Mouse (Mus musculus): ENCODE measurements around the gene Arpc4. TPM values are rescaled to one million over a fixed set of nuclear protein-coding genes. Genes with fewer than 3 reads are reported as not detected.

The Arpc4 gene
- total RNA-seq, 2 experiments from 2014 or later = 302 to 314 TPM

- DNase-seq (ENCODE audit: low spot score in 2 of 2) = no peak
Measured at GRCm38 (mm10) chr6:113364518-113365135, 13.3 kb upstream of the Arpc4 start.

DNA sequence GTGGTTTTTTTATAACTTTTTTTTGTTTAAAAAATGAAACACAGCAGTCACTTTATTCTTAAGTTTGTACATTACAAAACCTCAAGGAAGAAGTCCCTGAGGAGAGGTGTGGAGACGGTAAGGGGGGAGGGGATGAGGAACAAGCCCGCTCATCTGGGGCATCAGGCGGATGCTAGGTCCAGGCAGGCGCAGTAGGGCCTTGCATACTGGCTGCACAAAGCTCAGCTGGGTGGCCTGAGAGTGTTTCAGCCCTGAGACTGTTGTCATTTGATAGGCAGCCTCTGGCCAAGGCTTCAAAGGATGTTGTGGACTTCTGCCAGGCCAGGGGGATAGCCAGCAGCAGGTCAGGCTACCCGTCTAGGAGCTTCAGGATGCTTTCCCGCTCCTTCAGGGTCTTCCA is 11.3 kb upstream of the Arpc4 start:
- DNase-seq (ENCODE audit: low spot score in 2 of 2) = no peak

DNA sequence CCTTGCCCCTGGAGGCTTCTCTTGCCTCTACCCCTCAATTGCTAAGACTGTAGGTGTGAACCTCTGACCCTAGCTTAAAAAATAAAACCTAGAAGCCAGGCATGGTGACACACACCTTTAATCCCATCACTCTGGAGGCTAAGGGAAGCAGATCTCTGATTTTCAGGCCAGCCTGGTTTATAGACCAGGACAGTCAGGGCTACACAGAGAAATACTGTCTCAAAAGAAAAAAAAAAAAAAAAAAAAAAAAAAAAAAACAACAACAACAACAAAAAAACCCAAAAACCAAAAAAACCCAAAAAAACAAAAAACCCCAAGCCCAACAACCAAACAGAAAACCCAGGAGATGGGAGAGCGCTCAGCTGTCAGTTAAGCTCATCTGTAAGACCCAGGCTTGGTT is 10.3 kb upstream of the Arpc4 start:
- no peak for DNase-seq (ENCODE audit: low spot score in 2 of 2)

- DNase-seq (ENCODE audit: low spot score in 2 of 2) = no peak
Measured at GRCm38 (mm10) chr6:113368124-113368523, 9.8 kb upstream of the Arpc4 start.

DNA sequence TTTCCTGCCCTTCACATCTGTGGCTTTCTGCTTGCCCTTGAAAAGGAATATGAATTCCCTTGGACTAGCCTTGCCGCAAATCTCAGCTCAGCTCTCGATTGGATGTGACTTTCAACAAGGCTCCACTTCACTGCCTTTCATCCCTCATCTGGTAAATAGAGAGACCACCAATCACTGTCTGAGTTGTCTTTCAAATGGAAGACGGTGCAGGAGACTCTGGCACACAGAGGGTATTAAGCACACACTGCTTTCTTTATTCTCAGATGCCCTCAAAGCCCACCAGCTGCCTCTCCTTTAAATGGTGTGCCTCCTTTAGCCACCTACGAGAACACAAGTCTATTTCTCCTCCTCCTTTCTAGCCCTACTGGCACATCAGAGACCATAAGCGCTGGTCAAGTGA is 9.3 kb upstream of the Arpc4 start:
- DNase-seq (ENCODE audit: low spot score in 2 of 2) = no peak

DNA sequence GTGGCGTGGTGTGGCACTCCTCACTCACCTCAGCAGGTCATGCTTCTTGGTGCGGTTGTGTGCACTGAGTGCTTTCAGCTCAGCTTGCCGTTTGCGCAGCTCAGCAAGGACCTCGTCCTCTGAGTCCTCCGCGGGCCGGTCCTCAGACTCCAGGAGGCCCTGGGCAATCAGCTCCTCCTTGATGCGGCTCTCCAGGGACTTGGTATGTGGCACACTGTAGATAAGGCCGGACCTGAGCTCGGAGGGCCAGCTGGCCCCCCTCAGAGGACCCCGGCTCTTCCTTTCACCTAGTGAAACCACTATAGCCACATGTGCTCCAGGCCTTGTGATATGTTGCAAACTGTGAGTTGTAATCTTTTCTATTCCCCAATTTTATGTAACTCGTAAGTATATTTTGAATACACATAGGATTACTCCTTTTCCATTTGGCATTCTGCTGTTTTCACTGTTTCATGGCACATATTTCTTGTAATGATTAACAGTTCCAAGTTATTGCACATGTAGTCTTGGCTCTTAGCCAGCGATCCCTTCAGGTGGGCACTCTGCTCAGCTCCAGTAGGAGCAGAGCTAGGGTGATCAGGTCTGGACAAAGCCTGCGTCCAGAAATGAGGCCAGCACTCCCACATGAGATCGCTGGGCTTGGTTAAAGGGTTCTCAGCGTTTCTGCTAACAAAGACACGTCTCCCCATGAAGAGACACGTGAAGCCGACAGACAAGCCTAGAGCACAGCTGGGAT is 7.6 kb upstream of the Arpc4 start:
- DNase-seq (ENCODE audit: low spot score in 2 of 2) = no peak

DNA sequence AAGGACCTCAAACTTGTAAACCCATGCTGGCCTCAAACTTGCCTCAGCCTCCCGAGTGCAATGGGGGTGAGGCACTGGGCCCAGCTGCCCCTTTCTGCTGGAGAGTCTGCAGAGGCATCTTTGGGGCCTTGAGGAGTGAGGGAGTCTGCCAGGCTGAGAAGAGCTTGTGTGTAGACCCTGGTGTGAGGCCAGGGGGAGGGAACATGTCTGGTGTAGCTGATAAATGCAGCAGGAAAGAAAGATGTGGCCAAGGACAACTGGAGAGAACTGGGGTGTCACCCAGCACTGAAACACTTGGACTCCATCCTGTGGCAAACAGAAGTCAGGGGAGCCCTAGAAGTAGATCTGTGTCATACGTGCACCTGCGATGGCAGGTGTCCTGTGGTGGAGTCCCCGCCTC is 4.4 kb upstream of the Arpc4 start:
- DNase-seq (ENCODE audit: low spot score in 2 of 2) = no peak

DNA sequence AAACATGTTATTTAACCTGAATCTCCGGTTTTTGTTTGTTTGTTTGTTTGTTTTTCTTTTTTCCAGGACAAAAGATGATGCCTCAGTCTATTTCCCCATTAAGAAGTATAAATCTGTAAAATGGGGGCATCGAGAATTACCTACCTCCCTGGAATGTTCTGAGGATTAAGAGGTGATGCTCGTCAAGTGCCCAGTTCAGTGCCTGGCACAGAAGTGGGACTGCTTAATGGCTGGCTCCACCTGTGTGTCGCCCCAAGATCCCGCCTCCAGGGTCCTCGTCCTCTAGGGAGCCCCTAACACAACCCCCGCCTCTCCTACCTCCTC is 781 bp upstream of the Arpc4 start:
- no peak for DNase-seq (ENCODE audit: low spot score in 2 of 2)

DNA sequence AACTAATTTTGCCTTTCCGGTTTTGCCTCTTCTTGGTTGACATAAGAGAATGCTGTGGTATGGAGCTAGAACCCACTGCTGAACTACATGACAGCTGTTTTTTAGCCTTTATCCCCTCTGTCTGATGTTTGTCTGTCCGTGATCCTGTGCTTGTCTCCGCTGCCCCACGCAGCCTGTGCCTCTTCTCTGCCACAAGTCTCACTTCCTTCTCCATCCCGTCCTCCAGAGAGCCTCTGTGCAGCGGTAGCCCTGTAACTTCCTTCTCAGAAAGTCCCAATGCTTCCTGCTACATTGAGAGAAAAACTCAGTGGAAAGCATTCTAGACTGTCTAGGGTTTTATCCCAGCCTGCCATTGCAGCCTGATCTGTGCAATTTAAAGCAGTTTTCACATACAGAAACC is 1.3 kb downstream of the Arpc4 start:
- no peak for DNase-seq (ENCODE audit: low spot score in 2 of 2)

GRCm38 (mm10) chr6:113380480-113380879 is 2.6 kb downstream of the Arpc4 start:
- DNase-seq (ENCODE audit: low spot score in 2 of 2) = no peak

GRCm38 (mm10) chr6:113384351-113384927 is 6.5 kb downstream of the Arpc4 start:
- no peak for DNase-seq (ENCODE audit: low spot score in 2 of 2)

- DNase-seq (ENCODE audit: low spot score in 2 of 2) = no peak
Measured at GRCm38 (mm10) chr6:113385160-113385714, 7.3 kb downstream of the Arpc4 start.

DNA sequence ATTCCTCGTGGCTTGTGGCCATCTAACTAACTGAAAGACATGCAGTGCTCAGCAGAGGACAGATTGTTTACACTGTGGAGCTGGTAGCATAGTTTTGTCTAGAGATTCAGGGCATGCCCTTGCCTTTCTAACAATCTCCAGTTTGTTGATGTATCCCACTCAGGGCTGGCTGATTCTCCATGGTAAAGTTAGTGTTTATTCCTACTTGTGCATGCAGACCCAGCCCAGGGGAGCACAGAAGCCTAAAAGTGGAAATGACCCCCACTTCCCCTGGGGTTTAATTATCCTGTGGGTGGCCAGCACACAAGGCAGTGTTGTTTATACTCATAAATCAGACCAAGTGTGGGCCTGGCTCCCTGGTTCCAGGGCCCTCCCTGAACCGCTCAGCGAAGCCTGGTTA is 8.1 kb downstream of the Arpc4 start:
- DNase-seq (ENCODE audit: low spot score in 2 of 2) = no peak

DNA sequence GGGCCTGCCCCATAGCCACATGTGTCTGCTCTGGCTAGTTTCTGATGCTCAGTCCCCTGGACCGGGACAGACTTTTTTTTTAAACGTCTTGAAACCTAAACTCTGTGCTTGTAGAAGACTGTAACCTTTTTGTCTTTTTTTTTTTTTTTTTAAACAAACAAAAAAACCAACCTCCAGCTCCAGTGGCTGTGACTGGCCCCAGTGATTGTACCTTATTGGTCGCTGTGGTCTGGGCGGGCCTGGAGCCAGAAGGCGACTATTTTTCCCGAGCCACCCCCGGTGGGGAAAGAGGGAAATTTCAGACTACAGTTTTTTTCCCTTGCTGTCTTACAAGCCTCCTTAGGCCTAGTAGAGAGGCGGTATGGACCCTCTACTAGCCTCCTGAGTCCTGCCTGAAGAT is 11.0 kb downstream of the Arpc4 start, which contains the start of gene Ttll3:
Ttll3 (plus strand) TSS at position 301 of the 400 bp plus-strand sequence.
- DNase-seq (ENCODE audit: low spot score in 2 of 2) = no peak

DNA sequence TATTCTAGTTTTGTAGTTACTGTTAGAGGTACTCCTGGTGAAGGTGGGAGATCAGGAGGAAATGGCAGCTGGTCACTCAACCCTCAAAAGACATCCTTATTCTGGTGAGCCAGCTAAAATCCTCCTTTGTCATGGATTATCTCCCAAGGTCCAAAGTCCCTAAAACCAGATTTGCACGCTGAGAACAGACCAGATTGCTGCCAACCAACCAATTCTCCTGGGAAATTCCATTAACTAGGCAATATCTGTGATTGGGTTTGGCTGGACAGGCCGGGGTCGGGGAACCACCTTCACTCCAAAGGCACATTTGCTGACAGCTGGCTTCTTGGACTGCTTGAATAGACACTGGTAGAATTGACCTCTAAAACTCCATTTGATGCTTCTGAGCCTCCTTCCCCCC is 12.8 kb downstream of the Arpc4 start:
- no peak for DNase-seq (ENCODE audit: low spot score in 2 of 2)

GRCm38 (mm10) chr6:113392015-113392386 is 14.1 kb downstream of the Arpc4 start:
- DNase-seq (ENCODE audit: low spot score in 2 of 2) = no peak

DNA sequence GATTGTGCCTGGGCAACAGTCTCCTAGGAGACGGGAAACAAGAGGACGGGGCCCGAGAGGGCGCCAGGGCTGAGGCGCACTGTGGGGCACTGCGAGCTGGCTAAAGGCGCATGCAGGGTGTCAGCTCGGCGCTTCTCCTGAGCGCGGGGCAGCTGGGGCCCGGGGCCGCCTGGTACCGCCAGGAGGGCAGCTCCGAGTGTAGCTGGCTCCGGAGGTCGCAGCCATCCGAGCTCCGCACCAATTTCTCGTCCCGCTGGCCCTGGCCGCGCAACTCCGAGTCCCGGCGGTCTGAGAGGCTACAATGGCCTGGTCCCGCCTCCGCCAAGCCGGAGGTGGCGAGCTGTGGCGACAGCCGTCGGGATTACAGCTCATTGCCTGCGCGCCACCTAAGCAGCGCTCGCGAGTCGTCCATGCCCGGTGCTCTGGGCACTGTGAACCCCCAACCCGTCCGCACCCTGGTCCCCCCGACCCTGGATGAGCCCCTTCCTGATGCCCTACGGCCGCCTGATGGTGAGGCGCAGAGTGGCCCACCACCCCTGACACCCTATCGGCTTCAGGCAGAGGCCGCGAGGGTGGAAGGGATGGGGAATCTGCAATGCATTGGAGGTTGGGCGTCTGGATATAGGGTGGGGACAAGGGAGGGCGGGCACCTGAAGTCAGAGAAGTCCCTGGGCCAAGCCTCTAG is 14.6 kb downstream of the Arpc4 start:
- peak in 1 of 2 experiments; percentile 61 for DNase-seq (ENCODE audit: low spot score in 2 of 2)

DNA sequence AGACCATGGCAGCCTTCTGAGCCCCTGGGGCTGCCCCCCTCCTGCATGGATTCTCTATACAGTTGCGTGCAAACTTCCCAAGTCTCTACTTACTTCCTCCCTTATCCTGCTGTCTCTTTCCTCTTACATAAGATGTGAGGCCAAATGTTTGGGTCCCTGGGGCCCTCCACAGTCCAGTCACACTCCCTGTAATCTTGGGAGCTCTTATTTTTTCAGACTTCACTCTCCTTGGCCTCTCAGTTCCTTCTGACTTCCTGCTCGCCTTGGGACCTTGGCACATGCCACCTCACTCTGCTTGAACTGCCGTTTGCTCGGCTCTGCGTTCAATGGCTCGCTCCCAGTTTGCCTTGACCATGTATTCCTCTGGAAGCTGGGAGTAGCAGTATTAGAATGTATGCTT is 16.0 kb downstream of the Arpc4 start:
- DNase-seq (ENCODE audit: low spot score in 2 of 2) = no peak

- no peak for DNase-seq (ENCODE audit: low spot score in 2 of 2)
Measured at GRCm38 (mm10) chr6:113394811-113395210, 16.9 kb downstream of the Arpc4 start.

- no peak for DNase-seq (ENCODE audit: low spot score in 2 of 2)
Measured at GRCm38 (mm10) chr6:113395501-113395900, 17.6 kb downstream of the Arpc4 start.

- DNase-seq (ENCODE audit: low spot score in 2 of 2) = no peak
Measured at GRCm38 (mm10) chr6:113396270-113397030, 18.5 kb downstream of the Arpc4 start.

Data from layer of hippocampus, adult 18-20 months (tissue).